Mouse (Mus musculus): ENCODE results near the gene Ckap2. TPM values are rescaled to one million over a fixed set of nuclear protein-coding genes. Genes with fewer than 3 reads are reported as not detected.

The Ckap2 gene
- polyA plus RNA-seq (2012; rRNA removed) (13.7 and 21.7 TPM in 2 replicates), polyA plus RNA-seq (2014; fragmentation: Nextera tagmentation; extraction: Ambion mirVana) (21.6 and 22.4 TPM in 2 replicates)

GRCm38 (mm10) chr8:22185431-22186397, at the start of gene Ckap2:
Ckap2 (minus strand) TSS chr8:22185819.
- Histone ChIP-seq H3K27me3 (ENCODE audit: control insufficient read depth, insufficient read depth, low read length) (no peaks in the 10 kb centered on the region; the same call in 1 of the 2 replicates), H3K9ac (replicated peaks) (peak within 1 kb of the TSS; percentile 87), H3K9me3 (ENCODE audit: control insufficient read depth, low read length) (no peaks in the 10 kb centered on the region), H3K36me3 (replicated peaks; ENCODE audit: control insufficient read depth, insufficient read depth, low read depth) (no peaks in the 10 kb centered on the region; the same call in 1 of the 2 replicates), H3K27ac (peak within 1 kb of the TSS; percentile 54), H3K4me1 (replicated peaks; ENCODE audit: control insufficient read depth in 2 of 2, insufficient read depth in 2 of 2, low read length in 1 of 2) (peaks cover 5 to 18% of the 10 kb centered on the region in 2 experiments; a peak in 3 of 4 replicates), H3K4me3 (ENCODE audit: insufficient read depth in 1 of 2, low read depth in 2 of 2, low read length in 2 of 2) (peak within 1 kb of the TSS; percentile 71 to 72), H3K4me2 (ENCODE audit: low read depth) (peak within 1 kb of the TSS; percentile 98)
- DNase-seq (ENCODE audit: low read depth in 3 of 3, low spot score in 3 of 3) (peak; percentile 83 to 87 (median 85)), ATAC-seq (ENCODE audit: insufficient read depth) (peak; percentile 94)
- WGBS (ENCODE audit: insufficient replicate concordance): 2% methylated on average over 63 of the region's 63 CpGs
- TF ChIP-seq EP300 (IDR thresholded peaks at IDR 0.05; ENCODE audit: low read depth) (no peak), CTCF (IDR thresholded peaks at IDR 0.05; ENCODE audit: low read depth) (no peak)

GRCm38 (mm10) chr8:22228621-22229020, 43.0 kb upstream of the Ckap2 start:
- no peak for DNase-seq (ENCODE audit: low read depth in 3 of 3, low spot score in 3 of 3)
- 10% methylated on average over 7 of the region's 7 CpGs for WGBS (ENCODE audit: insufficient replicate concordance)
- H3K27me3 ChIP-seq (ENCODE audit: control insufficient read depth, insufficient read depth, low read length): peaks cover 25% of the 10 kb centered on the region
- H3K4me2 ChIP-seq (ENCODE audit: low read depth): peak overlapping the region; percentile 66
- no peaks in the 10 kb centered on the region for H3K9me3 ChIP-seq (ENCODE audit: control insufficient read depth, low read length)
- H3K27ac ChIP-seq: no peak overlapping the region
- H3K4me3 ChIP-seq (ENCODE audit: insufficient read depth in 1 of 2, low read depth in 2 of 2, low read length in 2 of 2): no peak overlapping the region
- ATAC-seq (ENCODE audit: insufficient read depth): no peak
- H3K9ac ChIP-seq (replicated peaks): no peak overlapping the region
- H3K4me1 ChIP-seq (replicated peaks; ENCODE audit: control insufficient read depth in 2 of 2, insufficient read depth in 2 of 2, low read length in 1 of 2): no peaks in the 10 kb centered on the region
- no peak for TF ChIP-seq CTCF (IDR thresholded peaks at IDR 0.05; ENCODE audit: low read depth)
- no peak for TF ChIP-seq EP300 (IDR thresholded peaks at IDR 0.05; ENCODE audit: low read depth)
- H3K36me3 ChIP-seq (replicated peaks; ENCODE audit: control insufficient read depth, insufficient read depth, low read depth): no peaks in the 10 kb centered on the region

GRCm38 (mm10) chr8:22227061-22227877, 41.6 kb upstream of the Ckap2 start, which contains the start of gene Thsd1:
Thsd1 (plus strand) TSS chr8:22227313.
- ATAC-seq (ENCODE audit: insufficient read depth) (peak; percentile 73), DNase-seq (ENCODE audit: low read depth in 3 of 3, low spot score in 3 of 3) (peak in 2 of 3 experiments; percentile 7 to 14)
- Histone ChIP-seq H3K9ac (replicated peaks) (0 out of 2 replicates have a peak within 1 kb of the TSS, but pooled peaks have one; percentile 2), H3K9me3 (ENCODE audit: control insufficient read depth, low read length) (no peaks in the 10 kb centered on the region), H3K27ac (no peak within 1 kb of the TSS), H3K4me2 (ENCODE audit: low read depth) (peak within 1 kb of the TSS; percentile 66), H3K36me3 (replicated peaks; ENCODE audit: control insufficient read depth, insufficient read depth, low read depth) (no peaks in the 10 kb centered on the region), H3K4me3 (ENCODE audit: insufficient read depth in 1 of 2, low read depth in 2 of 2, low read length in 2 of 2) (peak within 1 kb of the TSS; percentile 25 to 54), H3K4me1 (replicated peaks; ENCODE audit: control insufficient read depth in 2 of 2, insufficient read depth in 2 of 2, low read length in 1 of 2) (no peaks in the 10 kb centered on the region), H3K27me3 (ENCODE audit: control insufficient read depth, insufficient read depth, low read length) (peaks cover 25% of the 10 kb centered on the region)
- TF ChIP-seq EP300 (IDR thresholded peaks at IDR 0.05; ENCODE audit: low read depth) (no peak), CTCF (IDR thresholded peaks at IDR 0.05; ENCODE audit: low read depth) (no peak)
- 1% methylated on average over 39 of the region's 39 CpGs for WGBS (ENCODE audit: insufficient replicate concordance)

- 34% methylated on average over 8 of the region's 8 CpGs for WGBS (ENCODE audit: insufficient replicate concordance)
- H3K27me3 ChIP-seq (ENCODE audit: control insufficient read depth, insufficient read depth, low read length): peaks cover 25% of the 10 kb centered on the region
- H3K9me3 ChIP-seq (ENCODE audit: control insufficient read depth, low read length): no peaks in the 10 kb centered on the region
- no peaks in the 10 kb centered on the region for H3K4me1 ChIP-seq (replicated peaks; ENCODE audit: control insufficient read depth in 2 of 2, insufficient read depth in 2 of 2, low read length in 1 of 2)
- no peak for DNase-seq (ENCODE audit: low read depth in 3 of 3, low spot score in 3 of 3)
- no peak overlapping the region for H3K4me3 ChIP-seq (ENCODE audit: insufficient read depth in 1 of 2, low read depth in 2 of 2, low read length in 2 of 2)
- no peak overlapping the region for H3K4me2 ChIP-seq (ENCODE audit: low read depth)
- H3K36me3 ChIP-seq (replicated peaks; ENCODE audit: control insufficient read depth, insufficient read depth, low read depth): no peaks in the 10 kb centered on the region
- no peak overlapping the region for H3K27ac ChIP-seq
- no peak for ATAC-seq (ENCODE audit: insufficient read depth)
- no peak overlapping the region for H3K9ac ChIP-seq (replicated peaks)
- no peak for TF ChIP-seq CTCF (IDR thresholded peaks at IDR 0.05; ENCODE audit: low read depth)
- no peak for TF ChIP-seq EP300 (IDR thresholded peaks at IDR 0.05; ENCODE audit: low read depth)
Measured at GRCm38 (mm10) chr8:22226361-22226760, 40.7 kb upstream of the Ckap2 start.
